Mouse (Mus musculus): ENCODE data around the gene Dlg1. TPM values are rescaled to one million over a fixed set of nuclear protein-coding genes. Genes with fewer than 3 reads are reported as not detected.
A peak's percentile ranks its signal among the peaks of the same experiment; 100 is the strongest.

Dlg1 gene
- total RNA-seq, 2 experiments from 2014 or later, result 185 to 202 TPM

DNA sequence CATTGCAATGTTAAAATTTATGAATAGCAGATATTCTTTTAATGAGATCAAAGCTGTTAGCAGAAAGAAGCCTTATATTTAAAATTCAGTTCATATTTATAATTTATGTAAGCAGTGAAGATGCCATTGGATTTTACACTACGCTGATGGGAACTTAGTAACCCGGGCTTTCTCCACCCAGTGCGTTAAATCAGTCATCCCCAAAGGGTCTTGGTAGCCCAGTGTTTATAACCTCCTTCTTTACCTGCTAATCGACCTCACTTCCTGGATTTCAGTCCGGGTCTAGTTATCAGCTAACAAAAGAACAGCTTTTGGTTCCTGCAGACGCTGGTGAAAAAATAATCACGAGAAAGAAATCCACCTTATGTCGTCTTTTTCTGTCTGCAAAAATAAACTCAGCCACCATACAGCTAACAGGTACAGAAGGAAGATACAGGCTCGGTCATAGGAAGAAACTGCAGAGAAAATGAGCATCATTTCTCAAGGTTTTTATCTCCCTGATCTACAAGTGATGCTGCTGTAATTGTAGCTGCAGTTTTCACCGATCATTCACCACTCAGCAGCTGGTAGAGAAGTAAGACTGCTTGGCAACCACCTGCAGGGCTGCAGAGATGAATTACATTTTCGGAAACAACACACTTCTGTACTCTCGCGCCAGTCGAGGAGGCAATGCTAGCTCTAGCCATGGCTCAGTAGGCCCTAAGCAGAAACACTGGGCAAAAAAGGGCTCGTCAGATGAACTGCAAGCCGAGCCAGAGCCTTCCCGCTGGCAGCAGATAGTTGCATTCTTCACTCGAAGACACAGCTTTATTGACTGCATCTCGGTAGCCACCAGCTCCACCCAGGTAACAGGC is 91.2 kb downstream of the Dlg1 start:
- peak; percentile 37 to 47 for DNase-seq (ENCODE audit: extremely low spot score in 1 of 2, low spot score in 2 of 2)
- no peak for TF ChIP-seq CTCF (IDR thresholded peaks at IDR 0.05)
- intact Hi-C loops (cut with DNase I), result loop anchor here (5.0 kb wide), 1 partner anchor 93 kb away; no protein-coding TSS in a partner anchor
- peak overlapping the region; percentile 93 for H3K27ac ChIP-seq
- peak overlapping the region; percentile 51 for H3K4me3 ChIP-seq

DNA sequence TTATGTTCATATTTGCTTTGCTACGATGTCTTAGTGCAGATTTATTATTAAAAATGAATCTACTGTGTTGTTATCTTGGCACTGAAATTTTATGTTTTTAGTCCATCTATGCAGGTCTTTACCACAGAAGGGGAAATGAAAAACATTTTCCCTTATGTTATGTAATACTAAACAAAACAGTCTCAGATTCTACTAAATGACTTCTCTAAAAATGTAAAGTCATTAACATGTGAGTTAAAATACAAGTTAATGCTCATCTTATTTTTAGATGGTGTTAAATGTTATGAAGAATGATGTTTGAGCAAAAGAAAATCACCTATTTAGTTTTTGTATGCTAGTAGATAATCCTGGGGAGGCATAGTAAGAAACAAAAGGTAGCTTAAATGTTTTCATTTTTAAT is 91.8 kb downstream of the Dlg1 start:
- intact Hi-C loops (cut with DNase I), result no loop called here
- no peak for TF ChIP-seq CTCF (IDR thresholded peaks at IDR 0.05)
- H3K4me3 ChIP-seq, result peak overlapping the region; percentile 51

DNA sequence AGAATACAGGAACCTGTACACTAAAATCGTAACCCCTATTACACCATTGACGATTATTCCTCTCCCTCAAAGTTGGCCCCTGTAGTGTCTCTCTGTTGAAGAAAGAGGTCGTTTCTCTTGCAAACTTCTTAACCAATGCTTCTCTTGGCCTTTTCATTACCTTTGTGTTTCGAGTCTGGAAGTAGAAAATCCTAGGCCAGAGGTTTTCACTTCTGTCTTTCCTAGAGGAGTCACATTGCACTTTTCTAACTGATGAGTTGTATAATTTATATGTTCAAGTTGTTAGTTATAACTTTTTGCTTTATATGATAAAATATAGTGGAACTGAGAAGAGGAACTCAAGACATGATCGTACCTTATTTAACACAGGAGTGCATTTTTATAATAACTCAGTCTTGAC is 93.2 kb downstream of the Dlg1 start:
- intact Hi-C loops (cut with DNase I), result no loop called here
- Histone ChIP-seq H3K27ac (peak overlapping the region; percentile 93; the same call in 1 of the 2 replicates), H3K4me3 (peak overlapping the region; percentile 51)
- no peak for DNase-seq (ENCODE audit: extremely low spot score in 1 of 2, low spot score in 2 of 2)
- no peak; the same call in 1 of the 2 replicates for TF ChIP-seq CTCF (IDR thresholded peaks at IDR 0.05)

More for the DNA sequence above, 91.8 kb downstream of the Dlg1 start:
- DNase-seq (ENCODE audit: extremely low spot score in 1 of 2, low spot score in 2 of 2), result no peak
- H3K27ac ChIP-seq, result peak overlapping the region; percentile 93

- Histone ChIP-seq H3K4me3 (peak overlapping the region; percentile 51), H3K27ac (peak overlapping the region; percentile 45)
- TF ChIP-seq CTCF (IDR thresholded peaks at IDR 0.05), result no peak
- no peak for DNase-seq (ENCODE audit: extremely low spot score in 1 of 2, low spot score in 2 of 2)
- intact Hi-C loops (cut with DNase I), result no loop called here
Measured at GRCm38 (mm10) chr16:31757606-31758005, 94.4 kb downstream of the Dlg1 start.

GRCm38 (mm10) chr16:31759416-31759815 is 96.2 kb downstream of the Dlg1 start:
- no peak overlapping the region for H3K4me3 ChIP-seq
- TF ChIP-seq CTCF (IDR thresholded peaks at IDR 0.05), result no peak
- intact Hi-C loops (cut with DNase I), result no loop called here
- H3K27ac ChIP-seq, result peak overlapping the region; percentile 51
- no peak for DNase-seq (ENCODE audit: extremely low spot score in 1 of 2, low spot score in 2 of 2)

GRCm38 (mm10) chr16:31766298-31766697 is 103.1 kb downstream of the Dlg1 start:
- H3K27ac ChIP-seq, result no peak overlapping the region; the same call in 1 of the 2 replicates
- DNase-seq (ENCODE audit: extremely low spot score in 1 of 2, low spot score in 2 of 2), result no peak
- TF ChIP-seq CTCF (IDR thresholded peaks at IDR 0.05), result no peak
- intact Hi-C loops (cut with DNase I), result no loop called here
- no peak overlapping the region for H3K4me3 ChIP-seq

- intact Hi-C loops (cut with DNase I), result no loop called here
- peak overlapping the region; percentile 24; the same call in 1 of the 2 replicates for H3K27ac ChIP-seq
- 0 out of 2 replicates have a peak overlapping the region, but pooled peaks have one; percentile 1 for H3K4me3 ChIP-seq
- no peak for DNase-seq (ENCODE audit: extremely low spot score in 1 of 2, low spot score in 2 of 2)
- TF ChIP-seq CTCF (IDR thresholded peaks at IDR 0.05), result no peak
Measured at GRCm38 (mm10) chr16:31766715-31767114, 103.5 kb downstream of the Dlg1 start.

DNA sequence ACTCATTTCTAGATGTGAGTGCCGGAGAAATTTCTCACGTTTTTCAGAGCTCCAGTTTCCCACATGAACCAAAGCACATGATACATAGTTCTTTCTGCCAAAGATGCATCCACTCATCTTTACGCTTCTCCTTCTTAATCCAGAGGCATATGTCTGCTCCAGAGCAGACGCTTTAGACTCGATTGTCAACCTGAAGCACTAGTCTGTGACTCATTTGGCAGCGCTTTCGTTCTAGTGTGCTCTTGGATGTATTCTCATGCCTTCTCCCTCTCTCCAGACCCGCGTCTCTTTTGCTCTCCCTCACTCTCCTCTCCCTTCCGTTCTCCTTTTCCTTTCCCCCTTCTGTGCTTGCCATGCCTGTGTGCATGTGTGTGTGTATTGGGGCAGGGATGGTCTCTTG is 112.7 kb downstream of the Dlg1 start:
- Histone ChIP-seq H3K4me3 (no peak overlapping the region), H3K27ac (peak overlapping the region; percentile 13; the same call in 1 of the 2 replicates)
- intact Hi-C loops (cut with DNase I), result no loop called here
- DNase-seq (ENCODE audit: extremely low spot score in 1 of 2, low spot score in 2 of 2), result no peak
- no peak for TF ChIP-seq CTCF (IDR thresholded peaks at IDR 0.05)

DNA sequence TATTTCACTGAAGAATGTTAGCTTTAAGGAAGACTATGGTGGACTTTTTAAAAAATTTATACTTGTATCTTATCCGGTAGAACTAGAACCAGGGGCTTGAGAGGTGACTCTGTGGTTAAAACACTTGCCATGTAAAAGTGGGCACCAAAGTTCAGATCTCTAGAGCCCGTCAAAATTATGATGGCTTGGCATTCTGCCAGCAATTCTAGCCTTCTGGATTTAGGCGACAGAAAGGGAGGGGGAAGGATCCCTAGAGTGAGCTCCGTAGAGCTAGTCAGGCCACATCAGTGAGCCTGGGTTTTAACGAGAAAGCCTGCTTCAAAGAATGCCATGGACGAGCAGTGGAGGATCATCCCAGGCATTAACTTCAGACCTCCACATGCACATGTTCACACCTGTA is 117.8 kb downstream of the Dlg1 start:
- Histone ChIP-seq H3K27ac (no peak overlapping the region), H3K4me3 (no peak overlapping the region)
- DNase-seq (ENCODE audit: extremely low spot score in 1 of 2, low spot score in 2 of 2), result no peak
- intact Hi-C loops (cut with DNase I), result no loop called here
- no peak for TF ChIP-seq CTCF (IDR thresholded peaks at IDR 0.05)

DNA sequence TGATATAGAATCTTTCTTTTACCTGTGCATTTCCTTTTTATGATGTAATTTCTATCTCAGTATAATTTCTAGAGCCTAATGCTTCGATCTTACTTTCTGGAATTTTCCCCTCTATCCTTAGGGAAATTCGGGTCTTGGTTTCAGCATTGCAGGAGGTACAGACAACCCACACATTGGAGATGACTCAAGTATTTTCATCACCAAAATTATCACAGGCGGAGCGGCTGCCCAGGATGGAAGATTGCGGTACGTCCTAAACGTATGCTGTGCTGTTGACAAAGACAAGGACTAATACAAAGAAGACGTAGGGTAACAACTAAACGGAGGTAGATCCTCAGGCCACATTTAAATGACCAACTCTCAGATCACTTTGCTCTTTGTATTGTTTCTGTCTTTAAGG is 126.8 kb downstream of the Dlg1 start:
- H3K27ac ChIP-seq, result peak overlapping the region; percentile 25; the same call in 1 of the 2 replicates
- no peak for DNase-seq (ENCODE audit: extremely low spot score in 1 of 2, low spot score in 2 of 2)
- no peak for TF ChIP-seq CTCF (IDR thresholded peaks at IDR 0.05)
- intact Hi-C loops (cut with DNase I), result no loop called here
- no peak overlapping the region for H3K4me3 ChIP-seq

DNA sequence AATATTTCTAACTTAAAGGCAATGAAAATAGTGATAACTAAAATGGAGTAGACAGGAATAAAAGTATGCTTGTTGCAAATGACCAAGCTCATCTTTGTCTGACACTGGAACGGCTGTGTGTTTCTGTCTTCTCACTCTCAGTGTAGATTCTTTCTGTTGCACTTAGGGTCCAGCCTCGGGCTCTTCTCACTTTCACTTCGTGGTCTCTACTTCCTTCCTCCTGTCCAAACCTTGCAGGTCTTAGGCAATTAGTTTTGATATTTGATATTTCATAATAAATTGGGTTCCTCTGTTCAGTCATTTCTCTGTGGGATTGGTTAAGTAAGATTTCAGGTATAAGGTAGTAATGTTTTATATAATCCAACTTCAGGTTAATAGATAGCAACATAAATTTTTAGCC is 140.4 kb downstream of the Dlg1 start:
- H3K4me3 ChIP-seq, result no peak overlapping the region
- TF ChIP-seq CTCF (IDR thresholded peaks at IDR 0.05), result no peak
- DNase-seq (ENCODE audit: extremely low spot score in 1 of 2, low spot score in 2 of 2), result no peak
- H3K27ac ChIP-seq, result no peak overlapping the region
- intact Hi-C loops (cut with DNase I), result no loop called here

- Histone ChIP-seq H3K27ac (no peak overlapping the region), H3K4me3 (no peak overlapping the region)
- intact Hi-C loops (cut with DNase I), result no loop called here
- DNase-seq (ENCODE audit: extremely low spot score in 1 of 2, low spot score in 2 of 2), result no peak
- no peak for TF ChIP-seq CTCF (IDR thresholded peaks at IDR 0.05)
Measured at GRCm38 (mm10) chr16:31826049-31826448, 162.8 kb downstream of the Dlg1 start.

Data from left cerebral cortex, adult 2 months (tissue).